Mouse (Mus musculus): ENCODE measurements at regions not wholly inside any gene's neighbourhood (a gene's known extent, or its start where the extent isn't known, plus 50 kb on each side); places are given as distances from the start of the nearest gene placed in this dataset.

DNA sequence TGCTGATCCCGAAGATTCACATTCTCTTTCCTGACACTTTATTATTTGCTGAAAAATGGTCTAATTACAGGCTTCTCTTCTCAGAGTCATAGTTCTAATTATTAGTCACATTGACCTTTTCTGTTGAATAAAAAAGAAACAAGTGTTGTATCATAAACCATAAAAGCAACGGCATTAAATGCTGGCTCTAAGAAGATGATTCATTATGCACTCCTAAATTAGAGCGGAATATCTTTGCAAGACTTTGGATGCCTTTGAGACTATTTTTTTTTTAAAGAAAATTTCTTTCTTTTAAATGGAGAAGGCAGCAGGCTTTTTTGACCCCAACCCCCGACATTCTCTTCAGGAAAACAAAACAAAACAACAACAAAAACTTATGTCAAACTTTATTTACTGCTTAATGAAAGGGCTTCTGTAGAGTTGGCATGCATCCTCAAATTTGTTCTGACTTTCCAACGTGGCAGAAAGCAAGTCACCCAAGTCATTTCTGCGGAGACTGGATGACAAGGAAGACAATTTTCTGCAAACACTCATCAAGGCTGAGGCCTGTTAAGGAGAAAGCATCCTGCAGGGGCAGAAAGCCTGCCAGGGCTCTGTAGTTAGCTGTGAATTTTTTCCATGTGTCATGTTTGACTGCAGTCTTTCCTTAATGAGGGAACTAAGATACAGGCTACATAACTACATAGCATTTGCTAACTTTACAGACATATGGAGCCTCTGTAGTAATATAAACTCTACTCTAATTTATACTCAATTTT is 205.1 kb downstream of the 1700017N19Rik start:
- H3K4me1 ChIP-seq (ENCODE audit: insufficient read depth) = no peaks in the 10 kb centered on the region
- H3K36me3 ChIP-seq (ENCODE audit: insufficient read depth) = no peaks in the 10 kb centered on the region
- DNase-seq = no peak
- H3K27me3 ChIP-seq (ENCODE audit: insufficient read depth, low read length) = no peaks in the 10 kb centered on the region
- ATAC-seq (ENCODE audit: insufficient read depth) = no peak
- H3K4me3 ChIP-seq (ENCODE audit: low read depth, low read length) = no peak overlapping the region
- H3K4me2 ChIP-seq = no peak overlapping the region
- H3K27ac ChIP-seq (ENCODE audit: low read depth) = no peak overlapping the region
- TF ChIP-seq CTCF (IDR thresholded peaks at IDR 0.05; ENCODE audit: low read depth) = no peak
- no peak overlapping the region for H3K9ac ChIP-seq
- WGBS = 67% methylated on average over 6 of the region's 6 CpGs
- H3K9me3 ChIP-seq (ENCODE audit: low read depth, low read length) = no peaks in the 10 kb centered on the region

DNA sequence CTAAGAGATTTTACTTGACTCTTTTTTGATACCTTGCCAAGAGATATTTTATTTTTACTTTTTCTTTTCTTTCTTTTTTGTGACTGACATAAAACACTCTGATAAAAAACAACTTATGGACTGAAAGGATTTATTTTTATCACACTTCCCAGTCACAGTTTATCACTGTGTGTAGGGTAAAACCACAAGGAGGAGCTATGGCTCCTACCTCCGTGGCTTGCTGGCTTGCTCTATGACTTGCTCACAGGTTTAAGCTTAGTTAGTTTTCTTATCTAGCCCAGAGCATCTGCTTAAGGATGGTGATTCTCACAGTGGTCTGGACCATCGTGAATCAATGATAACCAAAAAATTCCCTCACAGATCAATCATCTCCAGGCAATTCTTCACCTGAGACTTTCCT is 221.4 kb downstream of the 1700017N19Rik start:
- H3K9ac ChIP-seq = no peak overlapping the region
- H3K27me3 ChIP-seq (ENCODE audit: insufficient read depth, low read length) = no peaks in the 10 kb centered on the region
- H3K27ac ChIP-seq (ENCODE audit: low read depth) = no peak overlapping the region
- no peaks in the 10 kb centered on the region for H3K36me3 ChIP-seq (ENCODE audit: insufficient read depth)
- no peak overlapping the region for H3K4me3 ChIP-seq (ENCODE audit: low read depth, low read length)
- H3K4me2 ChIP-seq = no peak overlapping the region
- peak; percentile 29; the same call in 1 of the 2 replicates for TF ChIP-seq CTCF (IDR thresholded peaks at IDR 0.05; ENCODE audit: low read depth)
- ATAC-seq (ENCODE audit: insufficient read depth) = no peak
- H3K9me3 ChIP-seq (ENCODE audit: low read depth, low read length) = no peaks in the 10 kb centered on the region
- H3K4me1 ChIP-seq (ENCODE audit: insufficient read depth) = no peaks in the 10 kb centered on the region
- DNase-seq = peak; percentile 5
- WGBS = 45% methylated on average over 2 of the region's 2 CpGs

DNA sequence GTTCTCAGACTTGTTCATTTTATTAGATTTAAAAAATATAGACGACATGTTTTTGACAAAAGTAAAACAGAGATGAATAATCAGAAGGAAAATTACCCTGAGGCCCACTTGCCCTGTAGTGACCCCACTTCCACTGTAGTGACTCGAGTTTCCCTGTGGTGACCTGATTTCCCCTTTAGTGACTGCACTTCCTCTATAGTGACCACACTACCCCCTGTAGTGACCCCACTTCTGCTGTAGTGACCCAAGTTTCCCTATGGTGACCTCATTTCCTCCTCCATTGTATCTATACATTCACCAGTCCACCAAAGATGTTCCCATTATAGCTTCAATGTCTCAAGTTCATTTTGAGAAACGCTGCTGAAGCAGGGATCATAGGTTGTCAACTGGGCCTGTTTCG is 244.5 kb downstream of the 1700017N19Rik start:
- WGBS = 64% methylated on average over 4 of the region's 4 CpGs
- DNase-seq = no peak
- no peaks in the 10 kb centered on the region for H3K27me3 ChIP-seq (ENCODE audit: insufficient read depth, low read length)

DNA sequence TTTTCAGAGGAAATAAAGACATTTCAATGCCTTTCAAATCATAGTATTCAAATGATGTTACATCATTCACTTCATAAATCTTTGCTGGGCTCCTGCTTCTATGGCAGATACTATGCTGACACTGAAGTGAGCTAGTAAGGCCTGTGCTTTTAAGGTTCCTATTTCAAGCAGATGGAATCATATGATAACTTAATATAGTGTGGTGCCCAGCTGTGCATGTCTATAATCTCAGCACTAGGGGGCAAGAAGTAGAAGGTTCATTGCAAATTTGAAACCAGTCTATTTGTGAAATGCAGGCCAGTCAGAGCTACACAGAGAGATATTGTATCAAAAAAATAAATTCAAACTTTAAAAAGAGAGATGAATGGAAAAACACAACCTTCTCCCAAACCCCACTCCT is 262.9 kb downstream of the 1700017N19Rik start:
- Histone ChIP-seq H3K27me3 (ENCODE audit: insufficient read depth, low read length) (no peaks in the 10 kb centered on the region), H3K9me3 (ENCODE audit: low read depth, low read length) (no peaks in the 10 kb centered on the region), H3K4me2 (no peak overlapping the region), H3K27ac (ENCODE audit: low read depth) (no peak overlapping the region), H3K36me3 (ENCODE audit: insufficient read depth) (no peaks in the 10 kb centered on the region), H3K4me3 (ENCODE audit: low read depth, low read length) (no peak overlapping the region), H3K4me1 (ENCODE audit: insufficient read depth) (no peaks in the 10 kb centered on the region), H3K9ac (no peak overlapping the region)
- ATAC-seq (ENCODE audit: insufficient read depth) (no peak), DNase-seq (no peak)
- TF ChIP-seq CTCF (IDR thresholded peaks at IDR 0.05; ENCODE audit: low read depth) = no peak

More for the DNA sequence above, 244.5 kb downstream of the 1700017N19Rik start:
- Histone ChIP-seq H3K36me3 (ENCODE audit: insufficient read depth) (no peaks in the 10 kb centered on the region), H3K9ac (no peak overlapping the region), H3K27ac (ENCODE audit: low read depth) (no peak overlapping the region), H3K4me1 (ENCODE audit: insufficient read depth) (no peaks in the 10 kb centered on the region), H3K4me2 (no peak overlapping the region), H3K4me3 (ENCODE audit: low read depth, low read length) (no peak overlapping the region), H3K9me3 (ENCODE audit: low read depth, low read length) (no peaks in the 10 kb centered on the region)
- no peak for ATAC-seq (ENCODE audit: insufficient read depth)
- TF ChIP-seq CTCF (IDR thresholded peaks at IDR 0.05; ENCODE audit: low read depth) = no peak

DNA sequence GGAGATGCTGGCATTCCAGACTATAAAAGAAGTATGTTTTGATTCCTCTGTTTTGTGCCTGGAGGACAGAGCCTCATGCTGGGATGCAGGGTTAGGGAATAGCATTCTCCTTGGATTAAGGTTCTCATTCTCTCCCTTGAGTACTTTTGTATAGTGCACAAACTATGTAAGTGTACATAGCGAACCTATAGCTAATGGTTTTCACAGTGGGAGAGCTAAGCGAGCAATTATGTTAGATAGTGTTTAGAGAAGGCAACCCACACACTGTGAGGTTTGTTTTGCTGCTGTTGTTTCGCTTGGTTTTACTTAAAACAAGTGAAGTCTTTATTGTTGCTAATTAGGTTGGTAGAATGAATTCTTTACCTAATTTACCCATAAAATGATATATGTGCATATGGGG is 266.2 kb downstream of the 1700017N19Rik start:
- ATAC-seq (ENCODE audit: insufficient read depth) (no peak), DNase-seq (no peak)
- Histone ChIP-seq H3K36me3 (ENCODE audit: insufficient read depth) (no peaks in the 10 kb centered on the region), H3K27me3 (ENCODE audit: insufficient read depth, low read length) (no peaks in the 10 kb centered on the region), H3K4me1 (ENCODE audit: insufficient read depth) (no peaks in the 10 kb centered on the region), H3K4me2 (no peak overlapping the region), H3K27ac (ENCODE audit: low read depth) (no peak overlapping the region), H3K4me3 (ENCODE audit: low read depth, low read length) (no peak overlapping the region), H3K9me3 (ENCODE audit: low read depth, low read length) (no peaks in the 10 kb centered on the region), H3K9ac (no peak overlapping the region)
- WGBS = 72% methylated on average over 3 of the region's 3 CpGs
- TF ChIP-seq CTCF (IDR thresholded peaks at IDR 0.05; ENCODE audit: low read depth) = no peak

DNA sequence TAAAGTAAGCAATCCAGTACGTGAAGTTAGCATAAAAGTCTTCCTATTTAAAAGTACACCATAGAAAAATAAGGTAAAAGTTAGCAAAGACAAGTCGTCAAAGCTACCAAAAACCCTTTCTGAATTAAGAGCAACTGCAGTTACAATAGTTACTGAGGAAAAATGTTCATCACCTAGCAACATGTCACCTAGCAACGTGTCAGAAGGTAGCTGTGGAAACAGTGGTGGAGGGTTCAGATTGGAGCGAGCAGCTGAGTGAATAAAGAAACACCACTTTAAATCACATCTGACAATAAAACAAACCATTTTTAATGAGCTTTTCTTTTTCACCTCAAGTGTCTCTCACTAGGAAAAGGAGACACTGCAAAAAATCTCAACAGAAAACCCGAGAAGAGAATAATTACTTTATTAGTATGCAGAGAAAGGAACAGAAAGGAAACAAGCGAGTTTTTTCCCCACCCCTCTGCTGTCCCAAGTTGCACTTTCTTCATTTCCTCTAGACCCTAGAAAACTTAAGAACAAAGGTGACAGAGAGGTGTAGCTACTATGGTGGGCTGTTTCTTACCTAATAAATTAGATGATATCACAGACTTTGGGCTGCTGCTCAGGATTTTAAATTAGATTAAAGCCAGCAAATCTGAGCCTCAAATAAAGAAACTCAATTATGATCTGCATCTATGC is 275.4 kb downstream of the 1700017N19Rik start:
- H3K4me3 ChIP-seq (ENCODE audit: low read depth, low read length) = no peak overlapping the region
- no peaks in the 10 kb centered on the region for H3K4me1 ChIP-seq (ENCODE audit: insufficient read depth)
- H3K36me3 ChIP-seq (ENCODE audit: insufficient read depth) = no peaks in the 10 kb centered on the region
- no peak overlapping the region for H3K4me2 ChIP-seq
- H3K9ac ChIP-seq = no peak overlapping the region
- TF ChIP-seq CTCF (IDR thresholded peaks at IDR 0.05; ENCODE audit: low read depth) = no peak
- DNase-seq (peak; percentile 5), ATAC-seq (ENCODE audit: insufficient read depth) (no peak)
- no peaks in the 10 kb centered on the region for H3K9me3 ChIP-seq (ENCODE audit: low read depth, low read length)
- H3K27me3 ChIP-seq (ENCODE audit: insufficient read depth, low read length) = no peaks in the 10 kb centered on the region
- H3K27ac ChIP-seq (ENCODE audit: low read depth) = no peak overlapping the region
- 41% methylated on average over 6 of the region's 6 CpGs for WGBS

DNA sequence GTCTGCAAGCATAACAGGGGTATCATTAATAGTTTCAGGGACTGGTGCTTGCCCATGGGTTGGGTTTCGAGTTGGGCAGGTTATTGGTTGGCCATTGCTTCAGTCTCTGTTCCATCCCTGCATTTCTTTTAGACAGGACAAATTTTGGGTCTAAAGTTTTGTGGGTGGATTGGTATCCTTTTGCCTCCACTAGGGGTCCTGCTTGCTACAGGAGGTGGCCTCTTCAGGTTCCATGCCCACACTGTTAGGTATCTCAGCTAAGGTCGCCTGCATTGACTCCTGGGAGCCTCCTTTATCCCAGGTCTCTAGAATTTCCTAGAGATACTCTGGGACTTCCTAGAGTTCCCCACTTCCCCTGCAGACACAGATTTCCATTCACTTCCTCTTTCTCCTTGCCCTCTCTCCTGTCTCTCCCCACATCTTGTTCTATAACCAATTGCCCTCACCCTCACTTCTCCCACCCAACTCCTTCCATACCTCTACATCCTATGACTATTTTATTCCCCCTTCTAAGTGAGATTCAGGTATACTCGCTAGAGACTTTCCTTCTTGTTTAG is 278.2 kb downstream of the 1700017N19Rik start:
- H3K9me3 ChIP-seq (ENCODE audit: low read depth, low read length) = no peaks in the 10 kb centered on the region
- WGBS = 29% methylated on average over 3 of the region's 3 CpGs
- ATAC-seq (ENCODE audit: insufficient read depth) (no peak), DNase-seq (no peak)
- H3K9ac ChIP-seq = no peak overlapping the region
- no peaks in the 10 kb centered on the region for H3K27me3 ChIP-seq (ENCODE audit: insufficient read depth, low read length)
- no peak overlapping the region for H3K27ac ChIP-seq (ENCODE audit: low read depth)
- H3K36me3 ChIP-seq (ENCODE audit: insufficient read depth) = no peaks in the 10 kb centered on the region
- no peak overlapping the region for H3K4me3 ChIP-seq (ENCODE audit: low read depth, low read length)
- H3K4me1 ChIP-seq (ENCODE audit: insufficient read depth) = no peaks in the 10 kb centered on the region
- no peak for TF ChIP-seq CTCF (IDR thresholded peaks at IDR 0.05; ENCODE audit: low read depth)
- no peak overlapping the region for H3K4me2 ChIP-seq

Data from lung, embryonic 14.5 days (tissue).